Mouse (Mus musculus): ENCODE data around the gene Shisa7. TPM values are rescaled to one million over a fixed set of nuclear protein-coding genes. Genes with fewer than 3 reads are reported as not detected.
"Not testable (repeated sequence)": the region's sequence is repeated elsewhere in the genome, so short reads cannot be mapped to it uniquely, and the experiment has no call there.

The Shisa7 gene
- polyA plus RNA-seq, 1 experiment from 2014 or later = 0.52 TPM

- 0 out of 2 replicates have a peak, but pooled peaks cover 4% of the 10 kb centered on the region for H3K4me1 ChIP-seq
- 68% methylated on average over 5 of the region's 5 CpGs for WGBS
- no peak for ATAC-seq (ENCODE audit: insufficient number of reproducible peaks, insufficient read depth, low FRiP score, low TSS enrichment)
Observed at GRCm38 (mm10) chr7:4864130-4864845, 19.8 kb upstream of the Shisa7 start.

GRCm38 (mm10) chr7:4863541-4864080, 19.1 kb upstream of the Shisa7 start:
- WGBS = 74% methylated on average over 7 of the region's 7 CpGs

More at GRCm38 (mm10) chr7:4864130-4864845, 19.8 kb upstream of the Shisa7 start:
- no peaks in the 10 kb centered on the region for H3K27me3 ChIP-seq
- H3K4me3 ChIP-seq = no peak overlapping the region
- no peaks in the 10 kb centered on the region for H3K9me3 ChIP-seq
- H3K9ac ChIP-seq = no peak overlapping the region
- no peak overlapping the region for H3K27ac ChIP-seq
- H3K36me3 ChIP-seq = no peaks in the 10 kb centered on the region
- no peak overlapping the region for H3K4me2 ChIP-seq (replicated peaks)

GRCm38 (mm10) chr7:4863041-4863440, 18.5 kb upstream of the Shisa7 start:
- ATAC-seq (ENCODE audit: insufficient number of reproducible peaks, insufficient read depth, low FRiP score, low TSS enrichment) = no peak

More at GRCm38 (mm10) chr7:4863541-4864080, 19.1 kb upstream of the Shisa7 start:
- Histone ChIP-seq H3K27ac (0 out of 2 replicates have a peak overlapping the region, but pooled peaks have one; percentile 23), H3K36me3 (no peaks in the 10 kb centered on the region), H3K4me1 (0 out of 2 replicates have a peak, but pooled peaks cover 4% of the 10 kb centered on the region), H3K4me3 (no peak overlapping the region), H3K9ac (no peak overlapping the region), H3K27me3 (no peaks in the 10 kb centered on the region), H3K9me3 (no peaks in the 10 kb centered on the region), H3K4me2 (replicated peaks) (no peak overlapping the region)
- ATAC-seq (ENCODE audit: insufficient number of reproducible peaks, insufficient read depth, low FRiP score, low TSS enrichment) = no peak

GRCm38 (mm10) chr7:4860926-4861325, 16.4 kb upstream of the Shisa7 start:
- not testable (repeated sequence) for H3K27me3 ChIP-seq; H3K27ac ChIP-seq; H3K9ac ChIP-seq; H3K4me1 ChIP-seq; H3K9me3 ChIP-seq; ATAC-seq (ENCODE audit: insufficient number of reproducible peaks, insufficient read depth, low FRiP score, low TSS enrichment); H3K4me3 ChIP-seq; H3K36me3 ChIP-seq; H3K4me2 ChIP-seq (replicated peaks)
- 64% methylated on average over 3 of the region's 3 CpGs for WGBS

More at GRCm38 (mm10) chr7:4863041-4863440, 18.5 kb upstream of the Shisa7 start:
- Histone ChIP-seq H3K4me1 (0 out of 2 replicates have a peak, but pooled peaks cover 4% of the 10 kb centered on the region), H3K27me3 (no peaks in the 10 kb centered on the region), H3K4me3 (no peak overlapping the region), H3K27ac (0 out of 2 replicates have a peak overlapping the region, but pooled peaks have one; percentile 23), H3K4me2 (replicated peaks) (no peak overlapping the region), H3K36me3 (no peaks in the 10 kb centered on the region), H3K9ac (no peak overlapping the region), H3K9me3 (no peaks in the 10 kb centered on the region)
- 37% methylated on average over 1 of the region's 1 CpGs for WGBS

- Histone ChIP-seq H3K9me3 (no peaks in the 10 kb centered on the region), H3K4me1 (no peaks in the 10 kb centered on the region), H3K4me2 (replicated peaks) (no peak overlapping the region), H3K9ac (no peak overlapping the region), H3K36me3 (no peaks in the 10 kb centered on the region), H3K4me3 (no peak overlapping the region), H3K27ac (no peak overlapping the region), H3K27me3 (0 out of 2 replicates have a peak, but pooled peaks cover 8% of the 10 kb centered on the region)
- no peak for ATAC-seq (ENCODE audit: insufficient number of reproducible peaks, insufficient read depth, low FRiP score, low TSS enrichment)
- WGBS = 78% methylated on average over 12 of the region's 12 CpGs
Observed at GRCm38 (mm10) chr7:4859418-4859978, 15.0 kb upstream of the Shisa7 start.

GRCm38 (mm10) chr7:4857321-4857720, 12.8 kb upstream of the Shisa7 start:
- H3K27me3 ChIP-seq = 0 out of 2 replicates have a peak, but pooled peaks cover 8% of the 10 kb centered on the region
- 61% methylated on average over 7 of the region's 7 CpGs for WGBS
- H3K9me3 ChIP-seq = no peaks in the 10 kb centered on the region
- no peak overlapping the region for H3K4me3 ChIP-seq
- no peaks in the 10 kb centered on the region for H3K36me3 ChIP-seq
- no peak overlapping the region for H3K27ac ChIP-seq
- H3K9ac ChIP-seq = no peak overlapping the region
- no peaks in the 10 kb centered on the region for H3K4me1 ChIP-seq
- no peak overlapping the region for H3K4me2 ChIP-seq (replicated peaks)
- no peak for ATAC-seq (ENCODE audit: insufficient number of reproducible peaks, insufficient read depth, low FRiP score, low TSS enrichment)

- H3K36me3 ChIP-seq = no peaks in the 10 kb centered on the region
- no peaks in the 10 kb centered on the region for H3K9me3 ChIP-seq
- no peak overlapping the region for H3K4me3 ChIP-seq
- no peak for ATAC-seq (ENCODE audit: insufficient number of reproducible peaks, insufficient read depth, low FRiP score, low TSS enrichment)
- no peak overlapping the region for H3K9ac ChIP-seq
- H3K27me3 ChIP-seq = 0 out of 2 replicates have a peak, but pooled peaks cover 8% of the 10 kb centered on the region
- no peaks in the 10 kb centered on the region for H3K4me1 ChIP-seq
- H3K4me2 ChIP-seq (replicated peaks) = no peak overlapping the region
- WGBS = 90% methylated on average over 9 of the region's 9 CpGs
- no peak overlapping the region for H3K27ac ChIP-seq
Observed at GRCm38 (mm10) chr7:4856508-4856907, 12.0 kb upstream of the Shisa7 start.

GRCm38 (mm10) chr7:4853613-4854012, 9.1 kb upstream of the Shisa7 start:
- no peak for ATAC-seq (ENCODE audit: insufficient number of reproducible peaks, insufficient read depth, low FRiP score, low TSS enrichment)
- Histone ChIP-seq H3K27me3 (0 out of 2 replicates have a peak, but pooled peaks cover 10% of the 10 kb centered on the region), H3K36me3 (no peaks in the 10 kb centered on the region), H3K9me3 (no peaks in the 10 kb centered on the region), H3K4me1 (no peaks in the 10 kb centered on the region), H3K9ac (no peak overlapping the region), H3K4me3 (no peak overlapping the region), H3K4me2 (replicated peaks) (no peak overlapping the region), H3K27ac (no peak overlapping the region)
- 89% methylated on average over 3 of the region's 3 CpGs for WGBS

GRCm38 (mm10) chr7:4851315-4851688, 6.8 kb upstream of the Shisa7 start:
- no peak overlapping the region for H3K9ac ChIP-seq
- WGBS = 63% methylated on average over 8 of the region's 8 CpGs
- no peaks in the 10 kb centered on the region for H3K36me3 ChIP-seq
- H3K4me3 ChIP-seq = no peak overlapping the region
- 0 out of 2 replicates have a peak, but pooled peaks cover 8% of the 10 kb centered on the region for H3K27me3 ChIP-seq
- H3K27ac ChIP-seq = no peak overlapping the region
- H3K4me1 ChIP-seq = no peaks in the 10 kb centered on the region
- ATAC-seq (ENCODE audit: insufficient number of reproducible peaks, insufficient read depth, low FRiP score, low TSS enrichment) = no peak
- no peak overlapping the region for H3K4me2 ChIP-seq (replicated peaks)
- no peaks in the 10 kb centered on the region for H3K9me3 ChIP-seq

- Histone ChIP-seq H3K9me3 (no peaks in the 10 kb centered on the region), H3K36me3 (no peaks in the 10 kb centered on the region), H3K4me1 (no peaks in the 10 kb centered on the region), H3K27me3 (peaks cover 13% of the 10 kb centered on the region; the same call in 1 of the 2 replicates), H3K4me3 (no peak overlapping the region), H3K27ac (no peak overlapping the region), H3K4me2 (replicated peaks) (no peak overlapping the region), H3K9ac (no peak overlapping the region)
- no peak for ATAC-seq (ENCODE audit: insufficient number of reproducible peaks, insufficient read depth, low FRiP score, low TSS enrichment)
- WGBS = 76% methylated on average over 11 of the region's 11 CpGs
Observed at GRCm38 (mm10) chr7:4850621-4851314, 6.3 kb upstream of the Shisa7 start.

- Histone ChIP-seq H3K4me3 (no peak overlapping the region), H3K36me3 (no peaks in the 10 kb centered on the region), H3K9me3 (no peaks in the 10 kb centered on the region), H3K9ac (no peak overlapping the region), H3K27ac (no peak overlapping the region), H3K4me1 (peaks cover 3% of the 10 kb centered on the region; the same call in 1 of the 2 replicates), H3K4me2 (replicated peaks) (no peak overlapping the region), H3K27me3 (peaks cover 27% of the 10 kb centered on the region)
- WGBS = 59% methylated on average over 9 of the region's 9 CpGs
- no peak for ATAC-seq (ENCODE audit: insufficient number of reproducible peaks, insufficient read depth, low FRiP score, low TSS enrichment)
Observed at GRCm38 (mm10) chr7:4849372-4849771, 4.9 kb upstream of the Shisa7 start.

All from embryonic facial prominence, embryonic 12.5 days (tissue).